Mouse (Mus musculus) right cerebral cortex, adult 18-20 months (tissue): ENCODE measurements around the gene Rock2.
A peak's percentile ranks its signal among the peaks of the same experiment; 100 is the strongest.

Source experiments
- DNase-seq: peaks from one replicate; pipeline ENCODE4 v3.0.0; 2022; ENCODE audit warnings: mixed read lengths

Rock2 gene

DNA sequence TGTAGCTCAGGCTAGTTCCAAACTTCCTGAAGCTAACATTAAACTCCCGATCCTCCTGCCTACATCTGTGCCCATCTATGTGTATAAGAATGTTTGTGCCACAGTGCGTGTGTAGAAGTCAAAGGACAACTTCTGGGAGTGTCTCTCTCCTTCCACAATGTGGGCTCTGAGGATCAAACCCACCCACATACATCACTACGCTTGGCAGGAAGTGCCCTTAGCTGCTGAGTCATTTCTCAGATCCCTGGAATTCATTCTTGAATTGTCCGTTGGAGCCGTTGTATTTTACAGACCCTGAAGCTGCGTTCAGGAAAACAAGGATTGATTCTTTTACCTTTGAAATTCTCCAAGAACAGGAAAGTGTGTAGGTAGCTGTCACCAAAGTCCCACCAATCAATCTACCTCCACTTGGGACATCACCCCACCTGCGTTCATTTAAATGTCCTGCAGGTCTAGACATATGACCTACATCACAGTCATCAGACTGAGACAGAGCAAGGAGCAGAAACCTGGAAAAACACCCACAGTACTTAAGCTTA, 21.7 kb upstream of the Rock2 start:
- DNase-seq, result no peak

GRCm38 (mm10) chr12:16873549-16873948, 21.1 kb upstream of the Rock2 start:
- peak; percentile 66 for DNase-seq

- no peak for DNase-seq
These were observed 20.6 kb upstream of the Rock2 start for GRCm38 (mm10) chr12:16874086-16874485.

DNA sequence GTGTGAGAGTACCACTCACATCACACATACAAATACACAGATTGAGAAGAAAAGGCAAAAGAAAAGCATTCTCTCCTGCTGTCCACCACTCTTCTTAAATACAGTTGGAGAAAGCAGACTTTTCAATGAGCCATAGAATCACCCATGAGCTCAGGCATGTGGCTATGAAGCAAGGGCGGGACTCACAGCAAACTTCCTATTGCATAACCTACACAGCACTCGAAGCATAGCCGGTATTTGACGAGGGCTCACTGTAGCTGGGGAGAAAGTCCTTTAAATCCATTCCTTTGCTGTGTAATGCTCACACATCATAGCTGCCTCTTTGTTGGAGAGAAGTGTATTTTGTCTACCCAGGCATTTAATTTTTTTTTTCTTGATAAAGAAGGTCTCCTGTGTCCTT, 19.4 kb upstream of the Rock2 start:
- DNase-seq, result peak; percentile 38

GRCm38 (mm10) chr12:16875678-16876077, 19.0 kb upstream of the Rock2 start:
- DNase-seq, result no peak

DNA sequence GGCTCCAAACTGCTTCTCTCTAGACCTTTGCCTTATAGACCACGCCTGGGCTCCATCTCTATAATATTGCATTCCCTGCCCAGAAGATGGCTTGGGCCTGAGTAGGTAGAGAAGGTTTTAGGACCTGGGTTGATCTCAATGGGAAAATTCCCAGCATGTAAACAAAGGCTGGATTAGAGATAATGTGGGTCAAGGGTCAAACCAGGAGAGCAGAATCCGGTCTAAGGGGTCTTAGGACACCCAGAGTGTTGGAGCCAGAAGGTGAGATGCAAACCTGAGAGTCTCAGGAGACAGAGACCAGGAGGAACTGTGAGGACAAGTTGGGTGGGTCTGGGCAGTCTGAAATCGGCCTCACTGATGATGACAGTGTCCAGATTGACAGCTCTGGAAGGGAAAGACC, 18.0 kb upstream of the Rock2 start:
- no peak for DNase-seq

GRCm38 (mm10) chr12:16877141-16877540, 17.6 kb upstream of the Rock2 start:
- no peak for DNase-seq

DNA sequence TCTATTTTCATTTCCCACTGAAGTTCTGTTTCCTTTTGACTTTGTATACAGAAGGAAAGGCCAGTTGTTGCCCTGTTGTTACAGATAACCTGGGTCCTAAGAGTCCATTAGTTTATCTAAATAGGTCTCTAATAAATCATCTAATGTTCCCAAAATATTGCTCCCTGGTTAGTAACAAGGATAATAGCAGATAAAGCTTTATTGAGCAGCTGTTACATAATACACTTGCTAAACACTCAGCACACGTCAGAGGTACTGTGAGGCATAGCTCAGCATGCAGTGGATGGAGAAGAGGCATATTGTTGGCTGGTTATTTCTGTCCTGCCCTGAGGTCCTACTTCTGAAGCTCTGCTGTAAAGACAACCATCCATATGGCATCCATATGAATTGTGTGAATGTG, 17.0 kb upstream of the Rock2 start:
- DNase-seq, result no peak

- no peak for DNase-seq
These were observed 15.3 kb upstream of the Rock2 start for GRCm38 (mm10) chr12:16879369-16879768.

DNA sequence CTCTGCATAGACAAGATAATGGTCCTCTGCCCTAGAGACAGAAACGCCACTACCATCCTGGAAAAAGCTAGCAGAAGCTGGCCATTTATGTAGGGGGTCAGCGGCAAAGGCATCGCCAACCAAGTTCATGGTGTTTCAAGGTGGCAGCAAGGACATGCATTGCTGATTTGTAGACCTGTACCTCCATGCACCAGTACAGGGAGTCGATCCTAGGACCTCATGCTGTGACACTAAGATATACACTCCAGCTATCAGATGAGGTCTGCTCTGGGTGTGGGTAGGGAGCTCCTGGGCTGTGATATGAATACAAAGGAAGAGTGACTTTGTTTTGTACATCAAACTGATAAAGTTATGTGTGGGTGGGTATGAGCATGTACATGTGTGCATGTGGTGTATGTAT, 14.6 kb upstream of the Rock2 start:
- DNase-seq, result no peak

DNA sequence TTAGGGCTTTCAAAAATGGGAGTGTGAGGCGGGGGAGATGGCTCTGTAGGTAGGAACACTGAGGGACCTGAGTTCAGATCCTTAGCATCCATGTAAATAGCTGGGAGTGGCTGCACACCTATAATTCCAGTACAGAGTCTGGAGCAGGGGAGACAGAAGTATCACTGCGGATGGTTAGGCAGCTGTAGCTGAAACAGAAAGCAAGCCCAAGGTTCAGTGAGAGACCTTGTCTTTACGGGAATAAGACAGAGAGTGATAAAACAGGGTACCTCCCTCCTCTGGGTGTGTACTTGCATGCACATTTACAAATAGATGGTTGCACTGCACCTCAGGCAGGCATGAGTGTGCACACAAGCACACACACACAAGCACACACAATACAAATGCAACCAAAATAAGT, 12.3 kb upstream of the Rock2 start:
- DNase-seq, result no peak

DNA sequence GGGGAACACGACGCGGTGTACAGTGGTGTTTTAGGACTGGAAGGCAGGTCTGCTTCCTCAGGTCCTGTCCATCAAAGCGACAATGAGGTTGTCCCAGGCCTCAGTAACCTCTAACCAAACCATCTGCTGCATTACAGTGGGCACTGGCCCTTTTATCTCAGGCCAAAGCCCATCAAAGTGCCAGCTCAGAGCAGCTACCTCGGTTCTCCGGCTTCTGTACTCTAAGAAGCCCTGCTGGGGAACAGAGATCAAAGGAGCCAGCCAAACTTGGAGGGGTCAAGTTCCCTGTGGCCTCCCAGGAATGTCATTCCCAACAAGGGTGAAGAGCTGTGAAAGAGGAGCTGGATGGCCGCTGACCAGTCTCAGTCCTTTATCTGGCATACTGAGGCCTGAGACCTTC, 11.6 kb upstream of the Rock2 start:
- DNase-seq, result no peak

DNA sequence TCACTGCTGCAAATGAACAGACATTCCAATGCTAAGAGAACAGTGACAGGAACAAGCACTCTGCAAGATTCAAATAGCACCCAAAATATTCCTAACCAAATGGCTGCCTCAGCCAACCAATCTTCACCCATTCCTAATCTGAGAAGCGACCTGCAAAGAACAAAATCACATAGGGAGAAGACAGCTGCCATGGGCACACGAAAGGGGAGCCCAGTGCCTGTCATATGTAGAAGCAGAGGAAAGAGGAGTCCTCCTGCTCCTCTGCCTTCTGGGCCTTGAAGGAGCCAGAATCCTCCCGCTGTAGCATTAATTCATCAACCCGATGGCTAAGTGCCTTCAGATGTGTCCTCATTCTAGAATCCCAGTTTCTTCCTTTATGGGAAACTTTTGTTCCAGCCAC, 10.2 kb upstream of the Rock2 start:
- no peak for DNase-seq

- no peak for DNase-seq
These were observed 8.3 kb upstream of the Rock2 start for GRCm38 (mm10) chr12:16886354-16886753.

DNA sequence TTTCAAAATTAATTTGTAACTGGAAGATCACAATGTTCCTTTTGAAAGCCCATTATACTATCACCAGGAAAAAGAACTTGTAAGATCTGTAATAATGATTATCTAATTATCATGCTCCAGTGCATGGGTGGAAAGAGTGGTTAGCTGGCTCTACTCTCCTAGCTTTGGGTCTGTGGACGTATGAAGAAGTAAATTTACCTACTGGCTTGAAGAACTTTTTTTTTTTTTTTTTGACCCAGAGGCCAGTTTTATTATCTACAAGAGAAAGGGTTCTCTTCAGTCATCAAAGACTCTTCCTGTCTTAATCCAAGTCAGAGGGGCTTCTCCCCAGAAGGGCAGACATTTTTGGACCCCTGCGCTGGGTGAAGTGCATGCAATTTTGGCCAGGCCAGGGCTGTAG, 1.7 kb upstream of the Rock2 start:
- no peak for DNase-seq

DNA sequence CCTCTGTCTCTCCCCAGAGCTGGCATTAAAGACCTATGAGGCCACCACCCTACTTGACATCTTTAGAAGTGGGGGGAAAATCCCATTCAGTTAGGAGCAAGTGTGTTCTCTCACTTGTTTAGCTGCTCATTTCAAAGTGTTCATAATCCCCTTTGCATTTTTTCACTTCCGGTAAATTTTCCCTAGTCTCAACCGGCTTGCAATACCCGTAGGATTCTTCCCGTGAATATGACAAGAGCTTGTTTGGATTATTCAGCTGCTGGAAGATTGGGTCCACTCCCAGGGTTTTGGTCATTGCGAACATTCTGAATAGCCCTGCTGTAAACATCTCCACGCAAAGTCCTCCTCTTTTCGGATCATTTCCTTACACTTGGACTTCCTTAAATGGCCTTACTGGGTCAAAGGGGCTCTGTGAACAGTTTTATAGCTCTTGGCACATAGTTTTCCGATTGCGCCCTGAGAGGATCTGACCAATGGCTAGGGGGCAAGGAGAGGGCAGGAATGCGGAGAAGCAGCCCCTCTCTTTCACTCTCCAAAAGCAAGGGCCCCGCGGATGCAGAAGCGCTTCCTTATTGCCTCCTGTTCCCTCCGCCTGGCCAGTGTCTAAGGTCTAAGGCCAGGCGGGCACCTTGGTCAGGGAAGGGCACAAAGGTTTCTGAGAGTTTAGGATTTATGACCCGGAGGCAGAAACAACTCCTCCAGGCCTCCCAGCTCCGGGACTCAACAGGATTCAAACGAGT, 869 bp upstream of the Rock2 start:
- no peak for DNase-seq

DNA sequence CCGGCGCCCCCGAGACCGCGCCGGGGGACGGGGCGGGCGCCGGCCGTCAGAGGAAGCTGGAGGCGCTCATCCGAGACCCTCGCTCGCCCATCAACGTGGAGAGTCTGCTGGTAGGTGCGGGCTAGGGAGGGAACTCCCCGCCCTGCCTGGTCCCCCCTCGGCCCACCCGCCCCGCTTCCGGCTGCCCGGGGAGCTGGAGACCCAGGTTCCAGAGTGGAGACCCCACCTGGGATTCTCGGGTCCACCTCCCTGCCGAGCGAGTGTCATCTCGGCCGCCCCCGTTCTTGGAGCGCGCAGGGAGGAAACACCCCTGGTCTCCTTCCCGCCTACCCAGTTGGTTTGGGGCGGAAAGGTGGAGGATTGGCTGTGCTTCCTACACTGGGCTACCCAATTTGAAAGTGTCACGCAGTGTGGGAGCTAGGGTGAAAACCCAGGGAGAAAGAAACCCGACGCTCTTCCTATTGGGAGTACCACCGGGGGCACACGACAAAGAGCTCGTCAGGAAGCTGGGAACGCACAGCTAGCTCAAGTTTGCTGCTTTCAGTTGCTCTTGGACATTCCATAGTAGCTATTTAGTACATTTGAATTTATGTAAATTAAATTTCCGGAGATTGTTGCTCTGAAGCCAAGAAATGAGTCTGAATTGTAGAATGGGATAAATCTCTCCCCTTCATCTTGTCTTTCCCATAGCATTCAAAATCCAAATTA, 680 bp downstream of the Rock2 start:
- peak; percentile 57 for DNase-seq

DNA sequence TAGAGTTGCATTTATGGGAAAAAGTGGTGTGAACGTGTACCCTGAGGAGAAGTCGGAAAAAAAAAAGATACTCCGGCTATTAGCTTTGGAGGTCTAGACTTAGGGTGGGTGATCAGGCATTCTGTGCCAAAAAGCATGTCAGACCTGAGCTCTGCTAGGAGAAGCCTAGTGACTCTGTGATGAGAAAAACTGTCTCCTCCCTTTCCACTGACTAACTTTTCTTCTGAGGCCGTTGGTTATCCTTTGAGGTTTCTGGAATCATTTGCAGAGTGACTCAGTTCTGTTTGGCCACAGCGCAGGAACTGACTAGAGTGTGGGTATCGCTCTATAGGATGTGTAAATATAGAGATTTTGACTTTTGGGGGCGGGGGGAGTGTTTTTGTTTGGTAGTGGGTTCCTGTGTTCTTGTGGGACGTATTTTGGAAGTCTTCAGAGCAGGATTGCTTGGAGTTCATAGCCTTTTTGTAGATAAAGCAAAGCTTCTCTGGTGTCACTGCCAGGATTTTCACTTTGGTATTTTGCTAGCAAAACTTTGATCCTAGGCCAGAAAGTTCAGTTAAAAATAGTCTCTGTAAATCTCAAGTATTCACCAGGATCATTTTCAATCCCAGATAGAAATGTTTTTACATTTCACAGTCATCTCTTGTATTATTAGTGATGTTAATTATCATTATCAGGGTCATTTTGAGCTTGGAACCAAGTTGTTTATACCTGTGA, 1.5 kb downstream of the Rock2 start:
- peak; percentile 22 for DNase-seq

- DNase-seq, result no peak
These were observed 2.5 kb downstream of the Rock2 start for GRCm38 (mm10) chr12:16897225-16897624.

DNA sequence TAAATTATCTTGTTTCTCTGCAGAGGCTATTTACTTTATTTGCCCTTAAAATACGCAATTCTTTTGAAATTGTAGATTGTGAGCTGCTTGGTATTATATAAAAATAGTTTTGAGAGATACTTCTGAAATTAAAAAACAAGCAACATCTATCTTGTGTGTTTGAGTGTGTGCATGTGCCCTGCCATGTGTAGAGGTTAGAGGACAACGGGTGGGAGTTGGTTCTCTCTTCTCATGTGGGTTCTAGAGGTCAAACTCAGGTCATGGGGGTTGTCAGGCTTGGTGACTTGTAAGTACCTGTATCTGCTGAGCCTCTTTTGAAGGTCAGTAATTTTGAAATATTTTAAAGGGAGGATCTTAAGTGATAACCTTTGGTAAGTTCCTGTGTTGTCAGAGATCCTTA, 3.5 kb downstream of the Rock2 start:
- DNase-seq, result no peak

GRCm38 (mm10) chr12:16898790-16899189, 4.1 kb downstream of the Rock2 start:
- no peak for DNase-seq

- no peak for DNase-seq
These were observed 6.0 kb downstream of the Rock2 start for GRCm38 (mm10) chr12:16900625-16901222.

DNA sequence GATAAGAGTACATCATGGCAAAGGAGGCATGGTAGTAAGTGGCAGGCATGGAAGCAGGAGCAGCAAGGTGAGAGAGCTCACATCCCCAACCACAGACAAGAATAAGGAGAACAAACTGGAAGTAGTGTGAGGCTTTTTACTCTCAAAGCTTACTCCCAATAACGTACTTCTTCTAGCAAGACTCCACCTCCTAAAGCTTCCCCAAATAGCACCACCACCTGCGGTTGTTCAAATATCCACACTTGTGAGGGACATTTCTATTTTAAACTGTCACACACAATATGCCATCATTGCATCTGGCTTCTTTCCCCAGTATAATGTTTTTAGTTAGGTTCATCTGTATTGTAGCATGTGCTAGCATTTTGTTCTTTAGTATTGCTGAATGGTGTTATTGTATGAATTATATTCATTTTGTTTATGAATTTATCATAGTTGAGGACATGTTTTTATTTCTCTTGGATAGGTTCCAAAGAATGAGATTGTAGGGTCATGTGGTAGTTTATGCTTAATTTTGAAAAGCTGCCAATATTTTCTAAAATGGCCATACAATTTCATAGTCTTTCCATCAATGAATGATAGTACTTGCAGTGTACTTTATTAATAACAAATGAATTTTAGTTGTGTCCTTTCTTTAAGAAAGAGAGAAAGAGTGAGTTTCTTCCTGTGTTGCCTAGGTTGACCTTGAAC, 9.4 kb downstream of the Rock2 start:
- DNase-seq, result peak; percentile 56
